Mouse (Mus musculus) liver, embryonic 14.5 days (tissue): ENCODE results near the gene Kcnab2.

Experiments
- CTCF ChIP-seq: IDR thresholded peaks from 2 replicates; pipeline ENCODE4 v1.5.1; 2016; ENCODE audit warnings: antibody characterized with exemption, low read depth, control low read depth
- EP300 ChIP-seq: IDR thresholded peaks from 2 replicates; pipeline ENCODE4 v1.6.1; 2016; ENCODE audit warnings: antibody characterized with exemption, low read depth

- no peak for TF ChIP-seq CTCF
- TF ChIP-seq EP300, result no peak
Observed at GRCm38 (mm10) chr4:152456609-152457008, 21.1 kb downstream of the Kcnab2 start.
